Mouse (Mus musculus) heart, embryonic 11.5 days (tissue): ENCODE measurements at regions not wholly inside any gene's neighbourhood (a gene's known extent, or its start where the extent isn't known, plus 50 kb on each side); places are given as distances from the start of the nearest gene placed in this dataset.

Experiments used
- ATAC-seq: fragments of 200-750 bp; cut with Nextera tagmentation; replicated peaks from 2 replicates; pipeline ENCODE4 v1.8.0; 2017; ENCODE audit warnings: moderate library complexity; ENCODE audit not compliant: insufficient number of reproducible peaks, low FRiP score, low TSS enrichment
- H3K27ac ChIP-seq: fragments of 300-500 bp; sonication (generic); 2 replicates; pipeline ENCODE4 v1.5.1; 2014; ENCODE audit warnings: mild to moderate bottlenecking, low read depth, low read length
- H3K27me3 ChIP-seq: fragments of 300-500 bp; sonication (generic); 2 replicates; pipeline ENCODE4 v1.6.1; 2014; ENCODE audit warnings: mild to moderate bottlenecking, low read length, mixed read lengths; ENCODE audit not compliant: control insufficient read depth, insufficient read depth
- H3K36me3 ChIP-seq: fragments of 300-500 bp; sonication (generic); 2 replicates; pipeline ENCODE4 v1.6.1; 2014; ENCODE audit warnings: mild to moderate bottlenecking, low read length, moderate library complexity, mixed read lengths; ENCODE audit not compliant: control insufficient read depth, insufficient read depth
- H3K4me1 ChIP-seq: fragments of 300-500 bp; sonication (generic); 2 replicates; pipeline ENCODE4 v1.6.1; 2014; ENCODE audit warnings: low read length; ENCODE audit not compliant: control insufficient read depth, insufficient read depth
- H3K4me2 ChIP-seq: fragments of 300-500 bp; sonication (generic); 2 replicates; pipeline ENCODE4 v1.6.1; 2014; ENCODE audit warnings: mild to moderate bottlenecking, moderate library complexity
- H3K4me3 ChIP-seq: fragments of 300-500 bp; sonication (generic); 2 replicates; pipeline ENCODE4 v1.5.1; 2014; ENCODE audit warnings: low read depth, low read length
- H3K9ac ChIP-seq: fragments of 300-500 bp; sonication (generic); 2 replicates; pipeline ENCODE4 v1.6.1; 2014; ENCODE audit warnings: mild to moderate bottlenecking, low read depth, low read length, moderate library complexity
- H3K9me3 ChIP-seq: fragments of 300-500 bp; sonication (generic); replicated peaks from 2 replicates; pipeline ENCODE4 v1.6.1; 2016; ENCODE audit warnings: low read length; ENCODE audit not compliant: control insufficient read depth
- WGBS: fragments of 180-500 bp; shearing (Covaris S2); extraction: QIAGEN DNeasy Blood & Tissue Kit; methylation state at CpG from one replicate; pipeline ENCODE4 v1.1.7; 2014; ENCODE audit not compliant: insufficient replicate concordance; 5-methylcytosine and 5-hydroxymethylcytosine counted together

GRCm38 (mm10) chr15:5514217-5514616, 270.2 kb upstream of the Ptger4 start:
- ATAC-seq, result no peak
- Histone ChIP-seq H3K9me3 (no peaks in the 10 kb centered on the region), H3K4me2 (no peak overlapping the region), H3K4me3 (no peak overlapping the region), H3K27me3 (no peaks in the 10 kb centered on the region), H3K4me1 (no peaks in the 10 kb centered on the region), H3K9ac (no peak overlapping the region), H3K27ac (no peak overlapping the region), H3K36me3 (no peaks in the 10 kb centered on the region)
- WGBS, result 56% methylated on average over 4 of the region's 4 CpGs

- no peaks in the 10 kb centered on the region for H3K27me3 ChIP-seq
- no peak overlapping the region for H3K4me2 ChIP-seq
- no peaks in the 10 kb centered on the region for H3K9me3 ChIP-seq
- no peak overlapping the region for H3K27ac ChIP-seq
- no peak for ATAC-seq
- no peaks in the 10 kb centered on the region for H3K4me1 ChIP-seq
- H3K36me3 ChIP-seq, result no peaks in the 10 kb centered on the region
- H3K9ac ChIP-seq, result no peak overlapping the region
- no peak overlapping the region for H3K4me3 ChIP-seq
- WGBS, result 75% methylated on average over 10 of the region's 10 CpGs
Observed at GRCm38 (mm10) chr15:5517244-5517966, 273.4 kb upstream of the Ptger4 start.

GRCm38 (mm10) chr15:5519552-5519951, 275.6 kb upstream of the Ptger4 start:
- no peak overlapping the region for H3K27ac ChIP-seq
- H3K9ac ChIP-seq, result no peak overlapping the region
- no peaks in the 10 kb centered on the region for H3K4me1 ChIP-seq
- no peaks in the 10 kb centered on the region for H3K27me3 ChIP-seq
- WGBS, result 94% methylated on average over 2 of the region's 2 CpGs
- no peaks in the 10 kb centered on the region for H3K9me3 ChIP-seq
- ATAC-seq, result no peak
- no peak overlapping the region for H3K4me3 ChIP-seq
- H3K36me3 ChIP-seq, result no peaks in the 10 kb centered on the region
- H3K4me2 ChIP-seq, result no peak overlapping the region

- Histone ChIP-seq H3K27ac (no peak overlapping the region), H3K27me3 (no peaks in the 10 kb centered on the region)
- WGBS, result 86% methylated on average over 1 of the region's 1 CpGs
Observed at GRCm38 (mm10) chr15:5519997-5520396, 276.0 kb upstream of the Ptger4 start.

GRCm38 (mm10) chr15:5528619-5529018, 284.6 kb upstream of the Ptger4 start:
- Histone ChIP-seq H3K9ac (no peak overlapping the region), H3K9me3 (no peaks in the 10 kb centered on the region), H3K36me3 (no peaks in the 10 kb centered on the region), H3K27me3 (no peaks in the 10 kb centered on the region), H3K4me2 (no peak overlapping the region), H3K4me3 (no peak overlapping the region), H3K4me1 (no peaks in the 10 kb centered on the region), H3K27ac (no peak overlapping the region)
- no peak for ATAC-seq
- WGBS, result 85% methylated on average over 6 of the region's 6 CpGs

More at GRCm38 (mm10) chr15:5519997-5520396, 276.0 kb upstream of the Ptger4 start:
- Histone ChIP-seq H3K9me3 (no peaks in the 10 kb centered on the region), H3K4me1 (no peaks in the 10 kb centered on the region), H3K4me3 (no peak overlapping the region), H3K9ac (no peak overlapping the region), H3K4me2 (no peak overlapping the region), H3K36me3 (no peaks in the 10 kb centered on the region)
- no peak for ATAC-seq

DNA sequence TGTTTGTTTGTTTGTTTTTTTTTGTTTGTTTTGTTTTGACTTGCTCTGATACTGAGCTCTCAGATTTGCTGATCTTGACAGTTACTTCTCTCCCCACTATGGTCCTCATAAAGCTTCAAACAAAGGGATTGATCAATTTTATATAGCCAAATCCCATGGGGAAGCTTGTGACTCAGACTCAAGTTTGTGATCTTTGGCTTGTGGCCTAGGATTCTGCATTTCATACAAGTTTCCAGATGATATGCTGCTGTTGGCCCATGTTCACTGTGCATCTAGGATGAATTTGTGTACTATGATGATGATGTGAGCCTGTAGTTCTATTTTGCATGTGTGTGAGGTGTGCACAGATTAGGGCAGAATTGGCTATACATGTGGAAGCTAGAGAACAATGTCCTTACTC, 289.7 kb upstream of the Ptger4 start:
- Histone ChIP-seq H3K4me2 (no peak overlapping the region), H3K9ac (no peak overlapping the region), H3K4me1 (no peaks in the 10 kb centered on the region), H3K36me3 (no peaks in the 10 kb centered on the region), H3K4me3 (no peak overlapping the region), H3K27ac (no peak overlapping the region), H3K27me3 (no peaks in the 10 kb centered on the region), H3K9me3 (no peaks in the 10 kb centered on the region)
- no peak for ATAC-seq

DNA sequence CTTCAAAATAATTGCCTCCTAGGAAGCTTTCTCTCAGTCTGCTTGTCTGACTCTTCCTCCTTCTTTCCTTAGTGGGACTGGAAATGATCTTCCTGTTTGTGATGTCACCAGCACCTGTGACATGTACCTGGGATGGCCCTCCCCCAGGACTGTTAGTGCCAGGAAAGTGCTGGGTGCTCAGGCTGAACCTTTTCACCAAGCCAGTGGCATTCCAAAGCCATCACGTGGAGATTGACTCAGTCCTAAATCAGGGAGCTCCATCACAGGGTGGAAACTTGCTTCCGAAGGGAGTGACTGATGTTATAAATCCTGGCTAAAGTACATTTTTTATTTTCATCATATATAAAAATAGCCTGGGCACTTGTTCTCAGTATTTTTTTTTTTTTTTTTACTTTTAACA, 293.4 kb upstream of the Ptger4 start:
- no peak for ATAC-seq
- Histone ChIP-seq H3K36me3 (no peaks in the 10 kb centered on the region), H3K27ac (no peak overlapping the region), H3K9ac (no peak overlapping the region), H3K4me3 (no peak overlapping the region), H3K4me1 (no peaks in the 10 kb centered on the region), H3K4me2 (no peak overlapping the region), H3K9me3 (no peaks in the 10 kb centered on the region), H3K27me3 (no peaks in the 10 kb centered on the region)
- WGBS, result 50% methylated on average over 2 of the region's 2 CpGs

GRCm38 (mm10) chr15:5539301-5539928, 295.4 kb upstream of the Ptger4 start:
- no peak overlapping the region for H3K9ac ChIP-seq
- no peaks in the 10 kb centered on the region for H3K27me3 ChIP-seq
- H3K9me3 ChIP-seq, result no peaks in the 10 kb centered on the region
- no peaks in the 10 kb centered on the region for H3K4me1 ChIP-seq
- WGBS, result 81% methylated on average over 4 of the region's 4 CpGs
- H3K36me3 ChIP-seq, result no peaks in the 10 kb centered on the region
- no peak overlapping the region for H3K27ac ChIP-seq
- no peak overlapping the region for H3K4me2 ChIP-seq
- H3K4me3 ChIP-seq, result no peak overlapping the region
- ATAC-seq, result no peak

DNA sequence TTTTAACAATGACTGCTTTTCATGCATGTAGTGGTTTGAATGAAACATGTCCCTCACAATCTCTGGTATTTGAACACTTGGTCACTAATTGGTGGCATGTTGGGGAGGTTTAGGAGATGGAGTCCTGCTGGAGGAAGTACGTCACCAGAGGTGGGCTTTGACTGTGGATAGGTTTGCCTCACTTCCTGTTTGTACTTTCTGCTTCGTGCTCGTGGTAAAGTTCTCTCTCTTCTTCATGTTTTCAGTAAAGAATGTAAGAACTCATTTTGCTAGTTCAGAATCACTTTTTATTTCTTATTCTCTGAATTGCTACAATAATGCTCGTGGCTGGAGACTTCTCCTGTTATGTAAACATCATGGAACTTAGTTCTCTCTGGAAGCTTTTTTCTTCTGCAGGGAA, 310.5 kb upstream of the Ptger4 start:
- 73% methylated on average over 4 of the region's 4 CpGs for WGBS
- H3K9me3 ChIP-seq, result no peaks in the 10 kb centered on the region

More for the DNA sequence above, 310.5 kb upstream of the Ptger4 start:
- H3K27ac ChIP-seq, result no peak overlapping the region
- H3K4me3 ChIP-seq, result no peak overlapping the region
- H3K27me3 ChIP-seq, result no peaks in the 10 kb centered on the region
- H3K36me3 ChIP-seq, result no peaks in the 10 kb centered on the region
- H3K9ac ChIP-seq, result no peak overlapping the region
- no peak for ATAC-seq
- H3K4me2 ChIP-seq, result no peak overlapping the region
- no peaks in the 10 kb centered on the region for H3K4me1 ChIP-seq
